Mouse (Mus musculus): ENCODE measurements around the gene Eva1c. TPM values are rescaled to one million over a fixed set of nuclear protein-coding genes. Genes with fewer than 3 reads are reported as not detected.

The Eva1c gene
- total and polyA plus RNA-seq, 3 experiments, result 0.16 TPM; not detected in 2

DNA sequence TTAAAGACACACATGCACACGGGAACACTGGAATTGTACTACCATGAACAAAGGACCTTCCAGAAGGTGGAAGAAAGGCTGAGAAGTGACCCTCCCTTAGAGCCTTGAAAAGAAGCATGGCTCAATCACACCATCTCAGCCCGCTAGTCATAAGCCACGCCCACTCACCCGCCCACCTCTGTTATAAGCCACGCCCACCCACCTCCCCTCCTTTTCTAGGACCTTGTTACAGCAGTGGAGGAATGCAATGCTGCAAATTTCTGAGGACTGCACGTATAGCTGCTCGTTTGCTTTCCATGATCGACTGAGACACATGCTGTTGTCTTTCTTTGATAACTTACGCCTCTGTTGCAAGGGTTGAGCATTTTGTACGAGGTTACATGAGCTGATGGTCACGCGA lies 22.7 kb downstream of the Eva1c start:
- no peaks in the 10 kb centered on the region for H3K4me1 ChIP-seq (ENCODE audit: insufficient read depth, low read depth, low read length)
- H3K27me3 ChIP-seq (ENCODE audit: insufficient read depth, low read length), result peaks cover 5% of the 10 kb centered on the region; the same call in 1 of the 2 replicates
- no peak overlapping the region for H3K4me3 ChIP-seq (ENCODE audit: low read depth, low read length)
- no peak for TF ChIP-seq GATA1 (IDR thresholded peaks at IDR 0.05; ENCODE audit: borderline replicate concordance, low read length)
- no peaks in the 10 kb centered on the region for H3K36me3 ChIP-seq (replicated peaks)
- no peak for DNase-seq (ENCODE audit: low spot score)
- ATAC-seq (ENCODE audit: extremely low read depth, insufficient number of reproducible peaks, low FRiP score, poor library complexity, severe bottlenecking), result no peak
- no peaks in the 10 kb centered on the region for H3K9me3 ChIP-seq (replicated peaks)

DNA sequence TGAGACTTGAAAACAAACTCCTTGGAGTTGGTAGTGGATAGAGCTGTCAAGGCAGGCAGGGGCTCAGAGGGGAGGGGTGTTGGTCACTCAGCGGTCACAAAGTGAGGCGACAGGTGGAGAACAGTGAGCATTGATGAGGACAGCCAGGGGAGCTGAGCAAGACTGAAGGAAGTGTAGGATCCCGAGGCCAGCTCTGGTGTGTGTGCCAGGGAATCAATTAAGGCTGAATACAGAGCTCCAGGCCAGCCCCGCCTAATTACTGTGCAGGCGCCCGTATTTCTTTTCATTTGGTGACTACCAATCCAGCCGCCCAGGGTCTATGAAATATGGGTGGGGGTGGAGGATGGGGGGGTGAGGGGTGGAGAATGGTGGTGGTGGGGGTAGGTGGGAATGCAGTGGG lies 24.4 kb downstream of the Eva1c start:
- ATAC-seq (ENCODE audit: extremely low read depth, insufficient number of reproducible peaks, low FRiP score, poor library complexity, severe bottlenecking), result no peak
- H3K27me3 ChIP-seq (ENCODE audit: insufficient read depth, low read length), result peaks cover 8% of the 10 kb centered on the region
- no peak overlapping the region for H3K4me3 ChIP-seq (ENCODE audit: low read depth, low read length)
- no peaks in the 10 kb centered on the region for H3K9me3 ChIP-seq (replicated peaks)
- DNase-seq (ENCODE audit: low spot score), result no peak
- no peaks in the 10 kb centered on the region for H3K36me3 ChIP-seq (replicated peaks)
- TF ChIP-seq TAL1 (conservative IDR thresholded peaks at IDR 0.05; ENCODE audit: low read depth, low read length), result no peak
- no peak for TF ChIP-seq GATA1 (IDR thresholded peaks at IDR 0.05; ENCODE audit: borderline replicate concordance, low read length)
- TF ChIP-seq POLR2AphosphoS5 (IDR thresholded peaks at IDR 0.05; ENCODE audit: insufficient replicate concordance, low read depth, low read length), result no peak
- no peak for TF ChIP-seq GATA2 (IDR thresholded peaks at IDR 0.05; ENCODE audit: borderline replicate concordance, low read depth, low read length)
- no peak for TF ChIP-seq CTCF (IDR thresholded peaks at IDR 0.05; ENCODE audit: low read depth, low read length)
- H3K4me1 ChIP-seq (ENCODE audit: insufficient read depth, low read depth, low read length), result no peaks in the 10 kb centered on the region

DNA sequence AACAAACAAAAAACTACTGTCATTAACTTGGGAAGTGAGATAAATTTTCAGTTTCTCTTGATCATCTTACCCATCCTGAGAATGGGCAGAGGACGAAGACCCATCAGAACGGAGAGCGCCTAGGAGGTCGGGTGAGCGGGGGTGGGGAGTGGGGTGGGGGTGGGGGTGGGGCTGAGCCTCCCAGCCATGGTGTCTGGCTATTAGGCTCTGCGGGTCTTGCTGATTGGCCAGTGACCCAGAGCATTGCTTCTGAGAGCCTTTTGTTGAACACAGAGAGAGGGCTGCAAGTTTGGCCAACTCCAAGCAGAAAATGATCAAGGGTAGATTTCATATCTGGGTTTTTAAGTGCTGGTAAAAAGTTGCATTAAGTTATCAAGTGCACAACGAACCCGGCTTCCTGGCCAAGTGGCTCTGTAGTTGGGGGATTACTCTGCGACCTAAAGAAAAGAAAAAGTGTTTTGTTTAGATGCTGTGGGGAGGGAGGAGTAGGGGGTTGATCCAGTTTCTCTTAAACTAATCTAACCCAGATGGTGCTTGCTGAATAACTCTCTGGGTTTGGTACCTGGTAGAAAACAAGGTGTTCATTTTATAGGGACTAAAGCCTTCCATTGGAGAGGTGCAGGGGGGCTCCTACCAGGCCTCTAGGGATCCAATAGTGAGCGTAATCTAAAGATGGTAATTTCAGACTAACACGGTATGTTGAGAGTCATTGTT lies 25.3 kb downstream of the Eva1c start:
- Histone ChIP-seq H3K4me1 (ENCODE audit: insufficient read depth, low read depth, low read length) (no peaks in the 10 kb centered on the region), H3K27me3 (ENCODE audit: insufficient read depth, low read length) (peaks cover 8% of the 10 kb centered on the region), H3K36me3 (replicated peaks) (no peaks in the 10 kb centered on the region), H3K9me3 (replicated peaks) (no peaks in the 10 kb centered on the region), H3K4me3 (ENCODE audit: low read depth, low read length) (no peak overlapping the region)
- TF ChIP-seq GATA2 (IDR thresholded peaks at IDR 0.05; ENCODE audit: borderline replicate concordance, low read depth, low read length) (no peak), TAL1 (conservative IDR thresholded peaks at IDR 0.05; ENCODE audit: low read depth, low read length) (no peak), CTCF (IDR thresholded peaks at IDR 0.05; ENCODE audit: low read depth, low read length) (no peak), POLR2AphosphoS5 (IDR thresholded peaks at IDR 0.05; ENCODE audit: insufficient replicate concordance, low read depth, low read length) (no peak), GATA1 (IDR thresholded peaks at IDR 0.05; ENCODE audit: borderline replicate concordance, low read length) (no peak)
- ATAC-seq (ENCODE audit: extremely low read depth, insufficient number of reproducible peaks, low FRiP score, poor library complexity, severe bottlenecking), result no peak
- DNase-seq (ENCODE audit: low spot score), result no peak

DNA sequence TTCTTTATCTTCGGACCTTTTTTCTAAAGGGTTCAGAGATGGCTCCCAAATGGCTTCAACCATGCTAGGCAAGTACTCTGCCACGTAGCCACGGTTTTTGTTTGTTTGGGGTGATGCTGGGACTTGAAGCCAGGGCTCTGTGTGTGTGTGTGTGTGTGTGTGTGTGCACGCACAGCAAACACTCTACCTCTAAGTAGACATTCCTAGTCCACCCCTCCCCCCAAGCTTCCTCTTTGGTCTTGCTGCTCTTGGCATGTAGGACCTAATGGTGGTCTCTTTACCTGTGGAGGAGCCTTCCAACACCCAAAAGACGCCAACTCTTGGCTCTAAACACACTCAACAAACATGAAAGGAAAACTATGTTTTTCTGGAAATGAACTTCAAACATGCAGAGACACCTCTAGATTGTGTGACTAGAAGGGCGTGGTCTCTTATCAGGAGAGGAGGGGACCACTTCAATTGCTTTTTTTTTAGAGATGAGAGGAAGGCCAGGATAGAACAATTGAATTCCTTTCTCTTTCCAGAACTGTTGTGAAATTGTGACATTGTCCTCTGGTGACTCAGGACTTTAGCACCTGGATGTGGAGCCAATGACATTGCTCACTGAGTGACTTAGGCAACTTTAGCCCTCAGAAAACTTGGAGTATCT lies 30.2 kb downstream of the Eva1c start:
- no peak for ATAC-seq (ENCODE audit: extremely low read depth, insufficient number of reproducible peaks, low FRiP score, poor library complexity, severe bottlenecking)

DNA sequence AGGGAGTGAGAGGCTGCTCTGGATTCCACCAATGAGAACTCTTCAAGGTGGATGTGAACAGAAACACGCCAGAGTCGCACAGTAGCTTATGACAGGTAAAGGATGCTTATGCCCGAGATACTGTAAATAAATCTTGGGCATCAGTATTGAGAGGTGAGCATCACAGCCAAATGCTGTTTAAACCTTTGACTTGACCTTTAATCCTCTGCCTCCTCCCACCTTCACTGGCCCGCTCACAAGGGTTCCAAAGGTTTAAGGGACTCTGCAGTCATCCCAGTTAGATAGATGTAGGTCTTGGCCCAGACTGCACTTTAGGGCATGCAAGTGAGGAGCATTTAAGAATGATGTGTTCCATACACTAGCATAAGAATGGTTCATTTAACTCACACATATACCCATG lies 31.7 kb downstream of the Eva1c start:
- no peak for DNase-seq (ENCODE audit: low spot score)
- Histone ChIP-seq H3K36me3 (replicated peaks) (no peaks in the 10 kb centered on the region), H3K4me1 (ENCODE audit: insufficient read depth, low read depth, low read length) (no peaks in the 10 kb centered on the region), H3K9me3 (replicated peaks) (no peaks in the 10 kb centered on the region), H3K27me3 (ENCODE audit: insufficient read depth, low read length) (peaks cover 9% of the 10 kb centered on the region), H3K4me3 (ENCODE audit: low read depth, low read length) (no peak overlapping the region)
- no peak for ATAC-seq (ENCODE audit: extremely low read depth, insufficient number of reproducible peaks, low FRiP score, poor library complexity, severe bottlenecking)
- TF ChIP-seq GATA1 (IDR thresholded peaks at IDR 0.05; ENCODE audit: borderline replicate concordance, low read length) (no peak), CTCF (IDR thresholded peaks at IDR 0.05; ENCODE audit: low read depth, low read length) (no peak), GATA2 (IDR thresholded peaks at IDR 0.05; ENCODE audit: borderline replicate concordance, low read depth, low read length) (no peak), POLR2AphosphoS5 (IDR thresholded peaks at IDR 0.05; ENCODE audit: insufficient replicate concordance, low read depth, low read length) (no peak), TAL1 (conservative IDR thresholded peaks at IDR 0.05; ENCODE audit: low read depth, low read length) (no peak)

More for the DNA sequence above, 30.2 kb downstream of the Eva1c start:
- Histone ChIP-seq H3K27me3 (ENCODE audit: insufficient read depth, low read length) (peaks cover 6% of the 10 kb centered on the region), H3K36me3 (replicated peaks) (no peaks in the 10 kb centered on the region), H3K4me1 (ENCODE audit: insufficient read depth, low read depth, low read length) (no peaks in the 10 kb centered on the region), H3K4me3 (ENCODE audit: low read depth, low read length) (no peak overlapping the region), H3K9me3 (replicated peaks) (no peaks in the 10 kb centered on the region)
- DNase-seq (ENCODE audit: low spot score), result no peak
- no peak for TF ChIP-seq CTCF (IDR thresholded peaks at IDR 0.05; ENCODE audit: low read depth, low read length)
- TF ChIP-seq TAL1 (conservative IDR thresholded peaks at IDR 0.05; ENCODE audit: low read depth, low read length), result no peak
- no peak for TF ChIP-seq POLR2AphosphoS5 (IDR thresholded peaks at IDR 0.05; ENCODE audit: insufficient replicate concordance, low read depth, low read length)
- TF ChIP-seq GATA1 (IDR thresholded peaks at IDR 0.05; ENCODE audit: borderline replicate concordance, low read length), result no peak
- no peak for TF ChIP-seq GATA2 (IDR thresholded peaks at IDR 0.05; ENCODE audit: borderline replicate concordance, low read depth, low read length)

DNA sequence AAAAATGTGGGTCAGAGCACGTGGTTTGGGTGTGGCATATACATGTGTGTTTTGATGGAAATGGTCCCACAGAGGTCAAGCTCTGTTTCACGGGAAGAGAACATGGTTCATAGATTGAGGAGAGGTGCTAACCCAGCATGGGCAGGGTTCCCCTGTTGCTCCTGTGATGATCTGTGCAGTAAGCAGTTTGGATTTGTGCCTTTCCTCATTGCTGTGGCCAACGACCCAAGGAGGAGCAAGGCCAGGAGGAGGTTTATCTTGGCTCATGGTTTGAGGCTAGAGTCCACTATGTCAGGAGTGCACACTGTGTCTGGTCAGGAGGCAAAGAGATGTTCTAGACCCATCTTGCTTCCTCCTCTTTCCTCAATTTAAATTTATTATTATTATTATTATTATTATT lies 36.5 kb downstream of the Eva1c start:
- ATAC-seq (ENCODE audit: extremely low read depth, insufficient number of reproducible peaks, low FRiP score, poor library complexity, severe bottlenecking) (no peak), DNase-seq (ENCODE audit: low spot score) (no peak)
- Histone ChIP-seq H3K36me3 (replicated peaks) (no peaks in the 10 kb centered on the region), H3K9me3 (replicated peaks) (no peaks in the 10 kb centered on the region), H3K4me1 (ENCODE audit: insufficient read depth, low read depth, low read length) (no peaks in the 10 kb centered on the region), H3K27me3 (ENCODE audit: insufficient read depth, low read length) (peaks cover 8% of the 10 kb centered on the region; the same call in 1 of the 2 replicates), H3K4me3 (ENCODE audit: low read depth, low read length) (no peak overlapping the region)
- TF ChIP-seq POLR2AphosphoS5 (IDR thresholded peaks at IDR 0.05; ENCODE audit: insufficient replicate concordance, low read depth, low read length) (no peak), GATA2 (IDR thresholded peaks at IDR 0.05; ENCODE audit: borderline replicate concordance, low read depth, low read length) (no peak), GATA1 (IDR thresholded peaks at IDR 0.05; ENCODE audit: borderline replicate concordance, low read length) (no peak), TAL1 (conservative IDR thresholded peaks at IDR 0.05; ENCODE audit: low read depth, low read length) (no peak), CTCF (IDR thresholded peaks at IDR 0.05; ENCODE audit: low read depth, low read length) (no peak)
